Mouse (Mus musculus) layer of hippocampus, adult 9-11 months (tissue): ENCODE results near the gene Gm1110.
"Not testable (repeated sequence)": the region's sequence is repeated elsewhere in the genome, so short reads cannot be mapped to it uniquely, and the experiment has no call there.

Experiments used
- DNase-seq: peaks from one replicate; pipeline ENCODE4 v3.0.0; 2022

Gm1110 gene

DNA sequence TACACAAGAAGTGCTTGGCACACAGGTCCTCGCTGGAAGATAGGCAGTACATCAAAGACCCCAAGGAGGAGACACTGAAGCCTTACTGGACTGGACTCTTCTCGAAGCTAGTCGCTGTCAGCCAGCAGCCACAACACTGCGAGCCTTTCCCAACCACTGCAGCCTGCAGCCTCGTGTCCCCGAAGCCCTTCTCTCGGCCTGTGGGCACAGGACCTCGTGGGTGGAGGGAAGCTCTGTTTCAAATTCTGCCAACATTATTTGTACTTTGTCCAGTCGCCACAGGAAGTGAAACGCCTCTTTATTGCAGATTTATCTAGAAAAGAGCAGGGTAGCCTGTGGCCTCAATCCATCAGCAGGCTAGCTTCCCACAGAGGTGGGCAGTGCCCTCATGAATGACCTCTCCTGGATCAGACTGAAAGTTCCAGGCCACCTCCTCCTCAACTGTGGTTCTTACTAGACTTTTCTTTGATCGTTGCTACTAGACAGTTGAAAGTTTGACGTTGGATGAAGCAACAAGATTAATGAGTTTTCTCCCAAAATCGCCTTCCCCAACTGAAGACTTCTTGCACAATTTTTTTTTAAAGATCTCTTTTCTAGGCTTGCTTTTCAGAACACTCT is at the start of gene Gm1110:
Gene Gm1110 (minus strand): TSS at position 203 of the 618 bp plus-strand sequence.
- DNase-seq = no peak

DNA sequence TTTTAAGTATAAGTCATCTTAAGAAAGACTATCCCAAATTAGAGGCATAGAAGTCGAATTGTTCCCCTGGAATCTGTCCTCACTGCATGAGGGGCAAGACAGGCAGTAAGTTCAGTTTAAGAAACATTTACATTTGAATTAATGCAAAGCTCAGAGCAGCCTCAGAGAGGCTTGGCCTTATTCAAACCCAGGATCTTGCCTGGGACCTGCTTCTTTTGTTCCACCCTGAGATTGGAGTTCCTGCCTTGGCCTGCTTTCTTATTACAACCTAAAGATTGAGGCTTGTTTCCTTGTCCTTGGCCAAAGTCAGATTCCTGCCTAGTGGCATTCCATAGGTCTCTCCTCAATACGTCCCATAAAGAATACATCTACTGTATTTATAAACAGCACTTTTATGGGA is 24.9 kb upstream of the Gm1110 start:
- no peak for DNase-seq

DNA sequence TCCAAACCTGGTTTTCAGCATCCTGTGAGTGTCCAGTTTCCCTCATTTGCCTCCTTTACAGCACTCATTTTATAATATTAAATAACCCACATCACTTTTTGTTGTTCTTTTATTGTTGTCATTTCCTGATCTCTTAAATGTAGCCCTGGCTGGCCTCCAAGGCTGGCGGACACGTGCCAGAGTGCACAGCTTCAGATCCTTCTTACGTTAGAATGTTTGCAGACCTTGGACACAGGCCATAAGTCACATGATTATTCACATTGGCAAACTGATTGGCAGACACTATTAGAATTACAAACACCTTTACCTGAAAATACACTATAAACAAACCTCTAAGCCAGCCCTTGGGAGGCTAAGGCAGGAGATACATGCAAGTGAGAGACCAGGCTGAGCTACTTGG is 1.2 kb upstream of the Gm1110 start:
- no peak for DNase-seq

DNA sequence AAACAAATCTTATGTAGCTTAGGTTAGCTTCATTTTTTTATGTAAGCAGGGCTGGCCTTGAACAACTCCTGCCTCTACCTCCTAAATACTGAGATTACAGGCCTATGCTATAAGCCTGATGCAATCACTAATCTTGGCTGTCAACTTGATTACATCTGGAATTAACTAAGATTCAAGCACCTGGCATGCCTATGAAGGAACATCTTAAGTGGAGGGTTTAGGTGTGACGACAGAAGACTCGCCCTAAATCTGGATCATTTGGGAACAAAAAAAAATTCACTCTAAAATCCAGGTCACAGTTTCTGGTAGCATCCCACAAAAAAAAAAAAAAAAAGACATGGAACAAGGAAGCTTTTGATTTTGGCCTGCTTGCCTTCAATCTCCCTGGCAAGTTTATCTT is 3.1 kb downstream of the Gm1110 start:
- DNase-seq = no peak

DNA sequence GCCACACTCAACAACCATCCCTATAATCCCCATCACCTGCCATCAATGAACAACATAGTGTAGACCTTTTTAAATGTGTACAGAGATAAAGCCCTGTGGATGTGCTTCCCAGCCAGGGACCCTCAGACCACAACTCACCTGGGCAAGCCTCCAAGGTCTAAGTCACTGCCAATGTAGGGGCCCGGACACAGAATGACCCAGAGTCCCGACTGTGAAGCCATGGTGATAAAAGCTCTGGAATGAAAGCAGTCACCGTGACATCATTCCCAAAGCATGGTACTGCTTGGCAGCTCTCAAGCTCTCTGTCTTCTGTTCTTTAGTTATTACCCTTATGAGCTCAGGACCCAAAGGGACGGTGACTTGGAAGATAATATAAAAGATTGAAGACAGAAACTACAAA is 9.8 kb downstream of the Gm1110 start:
- DNase-seq = no peak

DNA sequence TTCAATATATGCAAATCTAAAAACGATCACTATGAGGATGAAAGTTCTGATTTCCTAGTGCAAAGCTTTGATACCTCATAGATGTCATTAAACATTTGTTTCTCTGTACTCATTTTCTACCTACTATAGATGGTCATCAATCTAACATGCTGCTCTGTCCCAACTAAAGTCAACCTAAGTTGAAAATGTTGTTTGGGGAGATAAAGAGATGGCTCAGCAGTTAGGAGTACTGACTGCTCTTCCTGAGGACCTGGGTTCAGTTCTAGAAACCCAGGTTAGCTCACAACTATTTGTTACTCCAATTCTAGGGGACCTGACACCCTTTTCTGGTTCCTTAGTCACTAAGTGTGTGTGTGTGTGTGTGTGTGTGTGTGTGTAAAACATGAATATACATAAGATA is 11.7 kb downstream of the Gm1110 start:
- DNase-seq = no peak

DNA sequence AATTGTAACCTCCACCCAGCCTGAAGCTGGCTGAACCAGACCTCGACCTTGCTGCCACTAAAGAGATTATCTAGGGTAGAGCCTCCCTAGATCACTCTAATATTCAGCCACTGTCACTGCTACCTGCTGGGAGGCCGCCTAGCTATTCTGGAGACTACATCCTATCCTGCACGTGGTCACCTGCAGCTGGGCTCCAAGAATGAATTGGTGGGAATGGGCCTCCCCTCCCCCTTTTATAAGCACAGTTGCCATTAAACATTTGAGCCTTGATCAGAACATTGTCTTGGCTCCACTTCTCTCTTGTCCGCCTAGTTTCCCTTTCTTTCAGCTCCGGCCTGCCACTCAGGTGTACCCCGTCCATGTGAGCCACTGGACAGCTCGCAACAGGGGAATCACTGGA is 53.1 kb downstream of the Gm1110 start:
- not testable (repeated sequence) for DNase-seq

DNA sequence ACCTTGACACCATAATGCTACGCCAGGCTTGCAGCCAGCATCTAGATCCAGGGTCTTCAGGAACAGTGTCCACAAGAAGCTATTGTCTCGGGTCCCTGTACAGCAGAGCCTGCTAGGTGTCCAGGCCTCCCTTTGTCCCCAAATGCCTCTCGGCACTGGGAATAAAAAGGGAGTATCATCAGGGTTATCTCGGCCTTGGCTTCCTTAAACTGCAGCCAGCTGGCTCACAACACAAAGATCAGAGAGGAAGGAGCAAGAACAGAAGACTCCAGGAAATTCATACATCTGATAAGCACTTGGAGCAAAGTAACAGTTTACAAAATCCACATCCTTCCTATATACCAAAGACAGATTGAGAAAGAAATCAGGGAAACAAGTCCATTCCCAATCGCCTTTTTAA is 62.2 kb downstream of the Gm1110 start, which contains the start of gene Glb1l3:
Gene Glb1l3 (minus strand): TSS at position 140 of the 400 bp plus-strand sequence.
- DNase-seq = no peak

DNA sequence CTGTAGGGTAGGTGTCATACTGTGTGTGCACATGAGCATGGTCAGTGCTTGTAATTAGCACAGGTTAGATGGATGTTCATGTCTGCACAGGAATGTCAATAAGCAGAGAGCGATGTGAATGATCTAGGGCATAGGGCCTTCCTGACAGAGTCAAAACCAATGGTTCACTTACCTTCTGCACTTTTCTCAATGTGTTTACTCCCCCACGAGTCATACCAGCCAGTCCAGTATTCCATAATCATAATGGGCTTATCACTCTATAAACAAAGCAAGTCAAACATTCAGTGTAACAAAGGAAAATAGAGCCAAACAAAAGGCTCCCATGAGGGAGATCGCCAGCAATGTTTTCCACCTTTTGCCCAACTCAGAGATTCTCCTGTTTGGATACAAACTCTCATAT is 91.8 kb downstream of the Gm1110 start:
- DNase-seq = no peak
